Mouse (Mus musculus): Measurements from ENCODE around the gene Ndufaf8. TPM values are rescaled to one million over a fixed set of nuclear protein-coding genes. Genes with fewer than 3 reads are reported as not detected.
A peak's percentile ranks its signal among the peaks of the same experiment; 100 is the strongest.

The Ndufaf8 gene
- polyA plus RNA-seq, 1 experiment, result 18.0 TPM

DNA sequence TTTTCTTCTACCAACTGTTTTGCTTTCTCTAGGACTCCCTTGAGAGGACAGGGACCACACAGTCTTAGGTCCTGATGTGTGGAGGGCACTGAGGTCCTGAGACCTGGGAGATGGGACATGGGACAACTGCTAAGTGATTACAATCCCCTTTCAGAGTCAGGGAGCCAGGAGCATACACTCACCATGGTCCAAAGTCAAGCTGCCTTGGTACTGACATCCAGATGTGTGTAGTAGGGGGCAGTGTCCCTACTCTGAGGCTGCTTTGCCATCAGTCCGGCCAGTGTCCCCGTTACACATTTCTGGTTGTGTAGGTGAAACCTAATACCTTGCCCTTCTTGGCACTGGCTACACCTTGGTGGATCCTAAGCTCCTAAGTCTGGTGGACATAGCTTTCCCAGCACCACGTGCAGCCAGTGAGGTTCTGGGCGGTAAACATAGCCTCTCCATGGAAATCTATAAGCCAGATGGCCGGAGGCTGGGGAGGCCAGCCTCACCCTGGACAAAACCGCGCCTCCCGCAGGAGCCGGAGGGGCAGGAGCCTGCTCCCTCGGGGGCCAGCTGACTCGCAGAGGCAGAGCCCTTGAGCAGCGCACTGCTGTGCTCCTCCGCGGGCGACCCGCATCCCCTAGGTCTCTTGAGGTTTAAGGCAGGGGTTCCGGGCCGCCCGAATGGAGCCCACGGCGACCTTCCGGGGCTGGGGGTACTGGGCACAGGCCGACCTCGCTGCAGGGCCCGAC is 12.7 kb upstream of the Ndufaf8 start:
- TF ChIP-seq POLR2A (IDR thresholded peaks at IDR 0.05; ENCODE audit: low read depth, low read length) (no peak), CTCF (IDR thresholded peaks at IDR 0.05; ENCODE audit: borderline replicate concordance, insufficient read depth, low read length) (no peak)
- Histone ChIP-seq H3K4me1 (ENCODE audit: control insufficient read depth, insufficient read depth, low read length) (no peaks in the 10 kb centered on the region), H3K4me3 (ENCODE audit: insufficient read depth, low read length) (peak overlapping the region; percentile 68), H3K27ac (ENCODE audit: insufficient read depth, low read length) (no peak overlapping the region)

DNA sequence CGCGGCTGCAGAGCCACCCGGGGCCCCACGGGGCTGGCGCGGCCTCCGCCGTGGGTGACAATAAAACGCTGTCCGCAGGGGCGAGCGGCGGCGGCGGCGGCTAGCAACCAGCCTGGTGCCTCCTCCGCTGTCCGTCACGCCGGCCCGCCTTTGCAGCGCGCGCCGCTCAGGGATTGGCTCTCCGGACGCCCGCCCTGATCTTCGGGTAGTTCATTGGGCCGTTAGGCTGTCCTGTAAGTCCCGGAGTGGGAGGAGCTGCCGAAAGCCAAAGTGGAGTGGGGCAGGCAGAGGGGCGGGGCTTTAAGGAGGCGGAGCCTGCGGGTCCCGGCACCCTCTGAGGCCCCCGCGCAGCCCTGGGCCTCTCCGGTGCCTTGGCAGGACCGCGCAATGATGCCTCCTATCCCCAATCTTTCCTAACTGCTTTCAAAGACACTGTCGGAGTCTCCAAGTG is 12.0 kb upstream of the Ndufaf8 start, which contains the start of gene Cep131:
Gene Cep131 (minus strand): TSS at position 126 of the 451 bp plus-strand sequence.
- peak within 1 kb of the TSS; percentile 61; the same call in 1 of the 2 replicates for H3K27ac ChIP-seq (ENCODE audit: insufficient read depth, low read length)
- H3K4me1 ChIP-seq (ENCODE audit: control insufficient read depth, insufficient read depth, low read length), result no peaks in the 10 kb centered on the region
- H3K4me3 ChIP-seq (ENCODE audit: insufficient read depth, low read length), result peak within 1 kb of the TSS; percentile 68
- TF ChIP-seq POLR2A (IDR thresholded peaks at IDR 0.05; ENCODE audit: low read depth, low read length) (peak; percentile 68), CTCF (IDR thresholded peaks at IDR 0.05; ENCODE audit: borderline replicate concordance, insufficient read depth, low read length) (no peak)

DNA sequence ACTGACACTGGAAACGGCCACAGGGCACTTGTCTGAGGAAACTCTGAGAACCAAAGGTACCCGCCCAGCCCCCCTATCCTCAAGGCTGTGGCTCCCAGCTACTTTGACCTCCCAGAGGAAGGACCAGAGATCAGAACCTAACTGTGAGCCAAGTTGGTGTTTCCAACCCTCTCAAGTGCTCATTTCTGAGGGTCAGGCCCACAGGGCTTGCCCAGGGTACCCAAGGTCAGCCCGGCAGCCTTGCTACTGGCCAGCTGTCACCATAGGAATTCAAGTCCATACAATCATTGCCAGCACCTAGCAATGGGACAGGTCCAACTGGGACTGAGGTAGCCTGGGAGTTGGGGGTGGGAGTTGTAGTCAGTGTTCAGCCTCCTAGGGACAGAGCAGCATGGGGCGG is 8.1 kb upstream of the Ndufaf8 start:
- H3K4me3 ChIP-seq (ENCODE audit: insufficient read depth, low read length), result no peak overlapping the region
- H3K27ac ChIP-seq (ENCODE audit: insufficient read depth, low read length), result no peak overlapping the region

DNA sequence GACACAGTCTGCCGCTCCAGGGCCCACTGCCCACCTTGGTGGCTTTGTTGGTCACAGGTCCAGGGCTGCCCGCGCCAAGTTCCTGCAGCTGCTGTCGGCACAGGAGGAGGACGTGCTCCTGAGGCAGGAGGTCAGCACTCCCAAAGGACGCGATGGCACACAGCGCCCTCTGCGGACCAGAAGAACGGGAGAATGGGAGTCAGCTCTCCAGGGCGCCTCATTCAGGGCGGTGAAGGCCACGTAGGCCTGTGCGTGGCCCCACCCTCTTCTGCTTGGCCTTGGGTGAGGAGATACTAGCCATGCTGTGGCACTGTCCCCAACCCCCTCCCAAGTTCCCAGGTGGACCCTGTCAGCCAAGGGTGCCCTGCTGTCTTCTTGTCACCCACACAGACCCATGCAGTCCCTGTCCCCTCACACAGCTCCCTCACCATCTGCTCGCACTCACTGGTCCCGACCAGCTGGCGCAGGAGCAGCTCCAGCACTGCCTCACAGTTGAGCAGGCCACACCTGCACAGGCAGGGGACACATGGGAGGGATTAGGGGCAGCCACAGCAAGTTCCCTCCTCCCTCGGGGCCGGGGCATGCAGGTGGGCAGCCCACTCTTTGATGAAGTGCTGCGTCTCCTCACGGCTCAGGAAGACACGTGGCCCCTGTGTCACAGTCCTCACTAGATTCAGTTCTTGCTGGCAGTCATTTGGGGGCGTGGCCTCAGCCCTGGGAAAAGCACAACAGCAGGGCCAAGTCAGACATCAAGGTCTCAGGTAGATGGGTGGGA is 5.7 kb upstream of the Ndufaf8 start:
- H3K4me3 ChIP-seq (ENCODE audit: insufficient read depth, low read length), result no peak overlapping the region
- TF ChIP-seq CTCF (IDR thresholded peaks at IDR 0.05; ENCODE audit: borderline replicate concordance, insufficient read depth, low read length) (peak; percentile 26; the same call in 1 of the 2 replicates), POLR2A (IDR thresholded peaks at IDR 0.05; ENCODE audit: low read depth, low read length) (no peak)
- H3K27ac ChIP-seq (ENCODE audit: insufficient read depth, low read length), result no peak overlapping the region
- peaks cover 5% of the 10 kb centered on the region; the same call in 1 of the 2 replicates for H3K4me1 ChIP-seq (ENCODE audit: control insufficient read depth, insufficient read depth, low read length)

More for the DNA sequence above, 8.1 kb upstream of the Ndufaf8 start:
- TF ChIP-seq CTCF (IDR thresholded peaks at IDR 0.05; ENCODE audit: borderline replicate concordance, insufficient read depth, low read length), result no peak
- TF ChIP-seq POLR2A (IDR thresholded peaks at IDR 0.05; ENCODE audit: low read depth, low read length), result no peak
- no peaks in the 10 kb centered on the region for H3K4me1 ChIP-seq (ENCODE audit: control insufficient read depth, insufficient read depth, low read length)

DNA sequence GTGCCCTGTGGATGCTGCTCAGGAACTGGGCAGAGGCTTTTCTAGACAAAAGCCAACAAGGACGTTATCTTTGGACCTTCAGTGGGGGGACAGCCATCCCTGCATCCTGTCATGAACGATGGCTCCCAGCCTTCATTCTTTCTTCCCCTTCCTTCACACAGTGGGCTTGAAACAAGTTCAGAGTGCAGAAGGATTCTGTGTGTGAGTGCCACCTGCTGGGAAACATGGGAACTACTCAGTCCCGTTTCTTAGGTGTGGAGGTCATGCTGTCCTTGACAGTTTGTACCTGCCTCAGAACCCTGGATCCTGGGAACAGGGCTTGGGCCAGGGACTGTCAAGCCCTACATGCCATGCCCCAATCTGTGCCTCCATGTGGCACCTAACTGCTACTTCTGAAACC is 2.3 kb downstream of the Ndufaf8 start:
- Histone ChIP-seq H3K27ac (ENCODE audit: insufficient read depth, low read length) (no peak overlapping the region), H3K4me3 (ENCODE audit: insufficient read depth, low read length) (no peak overlapping the region), H3K4me1 (ENCODE audit: control insufficient read depth, insufficient read depth, low read length) (peaks cover 5% of the 10 kb centered on the region; the same call in 1 of the 2 replicates)
- TF ChIP-seq CTCF (IDR thresholded peaks at IDR 0.05; ENCODE audit: borderline replicate concordance, insufficient read depth, low read length) (peak; percentile 54; the same call in 1 of the 2 replicates), POLR2A (IDR thresholded peaks at IDR 0.05; ENCODE audit: low read depth, low read length) (no peak)

DNA sequence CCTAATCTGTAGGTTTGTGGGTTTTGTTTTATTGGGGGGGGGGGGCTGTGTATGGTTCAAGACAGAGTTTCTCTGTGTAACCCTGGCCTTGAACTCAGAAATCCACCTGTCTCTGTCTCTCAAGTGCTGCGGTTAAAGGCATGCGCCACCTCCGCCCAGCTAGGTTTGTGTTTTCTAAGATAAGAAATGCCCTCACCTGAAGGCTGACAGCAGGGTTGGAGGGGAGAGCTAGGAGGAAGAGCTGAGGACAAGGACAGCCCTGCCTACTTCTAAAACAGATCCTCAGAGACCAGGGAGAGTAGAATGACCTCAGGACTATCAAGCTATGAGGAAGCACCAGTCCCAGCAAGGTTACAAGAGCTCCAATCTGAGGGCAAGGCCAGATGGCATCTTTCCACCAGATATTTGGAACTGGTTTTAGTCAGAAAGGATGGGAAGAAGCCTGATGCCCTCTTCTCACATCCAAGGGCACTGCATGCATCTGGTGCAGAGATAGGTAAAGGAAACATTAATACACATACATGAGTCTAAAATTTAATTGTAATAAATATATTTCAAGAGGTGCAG is 4.8 kb downstream of the Ndufaf8 start:
- Histone ChIP-seq H3K4me1 (ENCODE audit: control insufficient read depth, insufficient read depth, low read length) (no peaks in the 10 kb centered on the region), H3K4me3 (ENCODE audit: insufficient read depth, low read length) (no peak overlapping the region), H3K27ac (ENCODE audit: insufficient read depth, low read length) (no peak overlapping the region)
- TF ChIP-seq CTCF (IDR thresholded peaks at IDR 0.05; ENCODE audit: borderline replicate concordance, insufficient read depth, low read length) (no peak), POLR2A (IDR thresholded peaks at IDR 0.05; ENCODE audit: low read depth, low read length) (no peak)

DNA sequence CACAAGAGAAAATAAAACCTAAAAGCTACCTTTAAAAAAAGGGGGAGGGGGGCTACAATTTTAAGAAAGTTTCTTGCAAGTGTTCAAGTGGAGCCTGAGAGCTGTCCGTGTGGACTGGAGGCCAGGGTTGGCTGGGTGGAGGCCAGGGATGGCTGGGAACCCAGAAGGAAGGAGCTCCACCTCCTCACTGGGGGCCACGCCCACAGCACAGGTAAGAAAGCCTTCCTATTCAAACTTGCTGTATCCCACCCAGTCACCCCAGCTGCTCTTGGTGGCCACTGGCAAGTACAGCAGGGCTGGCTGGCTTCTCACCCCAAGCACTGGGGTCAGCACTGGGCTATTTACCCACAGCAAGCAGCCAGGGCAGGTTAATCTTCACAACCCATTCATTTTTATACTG is 8.3 kb downstream of the Ndufaf8 start:
- H3K4me1 ChIP-seq (ENCODE audit: control insufficient read depth, insufficient read depth, low read length), result no peaks in the 10 kb centered on the region
- TF ChIP-seq CTCF (IDR thresholded peaks at IDR 0.05; ENCODE audit: borderline replicate concordance, insufficient read depth, low read length) (no peak), POLR2A (IDR thresholded peaks at IDR 0.05; ENCODE audit: low read depth, low read length) (no peak)
- no peak overlapping the region for H3K27ac ChIP-seq (ENCODE audit: insufficient read depth, low read length)
- H3K4me3 ChIP-seq (ENCODE audit: insufficient read depth, low read length), result no peak overlapping the region

DNA sequence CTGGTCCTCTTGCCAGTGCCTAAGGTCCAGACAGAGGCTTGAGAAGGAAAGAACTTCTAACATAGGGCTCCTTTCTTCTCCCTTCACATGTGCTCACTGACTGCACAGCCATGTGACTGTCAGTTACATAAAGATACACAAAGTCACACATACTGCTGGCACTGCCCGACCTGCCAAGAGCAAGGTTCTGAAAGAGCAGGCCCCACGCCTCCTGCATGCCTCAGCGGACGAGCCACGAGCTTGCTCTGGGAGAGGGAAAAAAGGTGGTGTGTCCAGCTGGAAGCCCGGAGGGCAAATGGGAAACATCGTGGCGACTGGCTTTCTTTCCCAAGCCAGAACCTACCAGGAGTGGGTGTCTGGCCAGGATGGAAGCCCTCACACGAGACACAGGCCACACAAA is 9.1 kb downstream of the Ndufaf8 start:
- no peak overlapping the region for H3K27ac ChIP-seq (ENCODE audit: insufficient read depth, low read length)
- H3K4me1 ChIP-seq (ENCODE audit: control insufficient read depth, insufficient read depth, low read length), result no peaks in the 10 kb centered on the region
- H3K4me3 ChIP-seq (ENCODE audit: insufficient read depth, low read length), result no peak overlapping the region
- TF ChIP-seq CTCF (IDR thresholded peaks at IDR 0.05; ENCODE audit: borderline replicate concordance, insufficient read depth, low read length) (no peak), POLR2A (IDR thresholded peaks at IDR 0.05; ENCODE audit: low read depth, low read length) (no peak)

DNA sequence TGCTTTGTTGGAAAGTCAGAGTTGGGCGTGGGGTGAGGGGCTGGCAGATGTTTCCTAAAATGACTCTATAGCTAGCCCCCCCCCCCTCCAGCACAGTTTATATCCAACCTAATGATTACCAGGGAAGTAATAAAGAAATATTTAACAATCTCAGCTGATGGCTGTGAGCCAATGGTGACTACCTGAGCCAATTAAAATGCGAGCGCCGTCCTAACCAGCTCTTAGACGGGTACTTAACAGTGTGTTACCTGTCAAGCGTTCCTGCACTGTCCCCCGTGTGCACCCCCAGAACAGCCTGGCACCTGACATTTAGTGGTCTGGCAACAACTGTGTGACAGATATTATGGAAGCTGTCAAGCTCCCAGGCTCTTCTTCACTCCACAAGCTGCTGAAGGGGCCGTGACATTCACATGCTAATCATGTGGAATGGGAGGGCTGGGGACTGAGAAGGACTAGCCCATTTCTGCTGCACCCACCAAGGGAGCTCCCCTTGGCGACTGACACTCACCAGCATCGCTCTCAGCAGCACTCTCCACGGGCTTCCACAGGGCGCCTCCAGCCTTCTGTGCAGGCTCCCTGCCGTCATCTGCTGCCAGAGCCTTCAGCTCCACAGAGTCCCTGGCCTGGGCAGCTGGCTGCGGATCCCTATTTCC is 11.0 kb downstream of the Ndufaf8 start:
- no peak overlapping the region for H3K27ac ChIP-seq (ENCODE audit: insufficient read depth, low read length)

More for the DNA sequence above, 11.0 kb downstream of the Ndufaf8 start:
- no peak overlapping the region for H3K4me3 ChIP-seq (ENCODE audit: insufficient read depth, low read length)
- no peaks in the 10 kb centered on the region for H3K4me1 ChIP-seq (ENCODE audit: control insufficient read depth, insufficient read depth, low read length)
- TF ChIP-seq POLR2A (IDR thresholded peaks at IDR 0.05; ENCODE audit: low read depth, low read length), result no peak
- no peak for TF ChIP-seq CTCF (IDR thresholded peaks at IDR 0.05; ENCODE audit: borderline replicate concordance, insufficient read depth, low read length)
